Mouse (Mus musculus) adrenal gland, adult (tissue): ENCODE results near the gene Tmem198b.
"Not testable (repeated sequence)": the region's sequence is repeated elsewhere in the genome, so short reads cannot be mapped to it uniquely, and the experiment has no call there.

Source experiments
- DNase-seq, 2 experiments: peaks; one replicate each; pipeline ENCODE4 v3.0.0; 2022 to 2023; ENCODE audit warnings: low spot score in 1 of 2; ENCODE audit not compliant: inconsistent age in 2 of 2

Gene Tmem198b

DNA sequence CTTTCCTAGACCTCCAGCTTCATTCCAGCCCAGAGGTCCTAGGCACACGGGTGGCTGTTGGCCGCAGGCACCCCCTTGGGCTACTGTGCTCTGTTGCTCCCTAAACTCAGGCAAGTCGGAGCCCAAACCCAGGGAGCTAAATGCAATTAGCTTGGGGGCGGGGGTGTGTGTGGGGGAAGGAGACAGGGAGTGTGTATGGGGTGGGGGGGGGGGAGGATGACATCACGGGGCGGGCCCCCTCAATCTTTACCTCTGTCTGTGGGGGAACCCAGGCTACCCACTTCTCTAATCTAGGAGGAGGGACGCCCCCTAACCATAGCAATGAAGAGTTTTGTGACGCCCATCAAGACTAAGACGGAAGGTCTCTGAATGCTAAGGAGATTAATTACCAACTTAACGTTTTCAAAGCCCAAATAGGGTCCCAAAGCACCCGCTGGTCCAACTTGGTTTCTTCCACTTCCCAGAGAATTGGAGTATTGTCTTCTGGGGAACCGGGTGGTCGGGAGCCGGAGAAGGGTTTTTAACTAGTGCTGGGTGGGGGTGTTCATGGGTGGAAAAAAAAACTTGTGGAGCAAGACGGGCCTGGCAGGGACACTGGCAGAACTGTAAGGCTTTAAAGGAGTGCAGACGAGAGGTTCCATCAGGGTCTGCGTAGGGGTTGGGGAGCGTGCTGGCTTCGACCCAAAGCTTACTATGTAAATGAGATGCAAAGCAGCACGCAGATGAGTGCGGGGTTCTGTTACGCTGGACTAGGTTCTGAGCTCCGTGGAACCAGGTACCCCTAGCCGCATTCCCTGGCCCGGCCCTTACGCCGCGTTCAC, at the start of gene Tmem198b:
Gene Tmem198b, minus strand, starts transcription at position 100 of the 821 bp plus-strand sequence.
- peak; percentile 74 to 93 for DNase-seq

DNA sequence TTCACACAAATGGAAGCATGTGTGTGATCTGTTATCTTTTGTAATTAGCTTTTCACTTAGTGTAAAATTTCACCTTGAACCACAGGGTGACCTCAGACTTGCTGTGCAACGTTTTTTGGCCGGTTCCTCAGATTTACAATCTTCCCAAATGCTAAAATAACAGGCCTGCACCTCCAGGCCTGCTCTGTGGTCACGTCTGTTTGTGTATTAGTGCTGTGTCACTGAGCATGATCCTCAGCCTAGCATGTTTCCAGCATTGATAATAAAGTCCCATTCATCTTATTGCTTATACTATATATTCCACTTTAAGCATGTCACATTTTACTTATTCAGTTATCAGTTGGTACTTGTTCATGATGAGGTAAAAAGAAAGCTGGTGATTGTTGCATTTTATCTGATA, 46.2 kb upstream of the Tmem198b start:
- DNase-seq, result no peak

DNA sequence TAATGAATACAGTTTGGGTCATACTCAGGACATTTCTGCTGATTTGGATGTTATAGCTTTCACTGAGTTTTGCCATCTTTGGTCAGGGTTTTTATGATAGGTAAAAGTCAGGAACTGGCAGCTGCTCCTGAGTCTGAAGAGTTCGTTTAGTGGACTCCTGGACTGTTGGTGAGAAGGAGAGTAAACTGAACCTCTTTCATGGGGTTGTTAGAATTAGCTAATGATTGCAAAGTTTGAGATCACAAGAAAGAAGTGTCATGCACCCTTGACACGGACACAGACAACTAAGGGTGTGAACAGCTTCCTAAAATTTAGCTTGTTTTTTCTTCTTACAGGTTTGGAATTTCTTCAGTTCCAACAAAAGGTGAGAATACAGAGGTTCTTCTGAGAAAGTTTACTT, 44.3 kb upstream of the Tmem198b start:
- no peak for DNase-seq

DNA sequence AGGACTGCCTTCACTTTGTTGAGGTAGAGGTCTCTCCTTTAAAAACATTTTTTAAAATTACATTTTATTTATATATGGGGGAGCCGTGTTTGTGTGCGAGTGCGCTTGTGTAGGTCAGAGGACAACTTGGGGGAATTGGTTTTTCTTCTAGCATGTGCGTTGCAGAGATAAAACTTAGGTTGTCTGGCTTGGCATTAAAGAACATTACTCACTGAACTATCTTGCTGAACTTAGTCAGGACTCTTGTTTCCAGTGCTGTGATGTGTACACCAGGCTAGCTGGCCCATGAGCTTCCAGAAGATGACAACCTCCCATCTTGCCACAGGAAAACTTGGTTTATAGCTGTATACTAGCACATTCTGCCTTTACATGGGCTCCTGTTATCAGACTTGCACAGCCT, 42.5 kb upstream of the Tmem198b start:
- no peak for DNase-seq

DNA sequence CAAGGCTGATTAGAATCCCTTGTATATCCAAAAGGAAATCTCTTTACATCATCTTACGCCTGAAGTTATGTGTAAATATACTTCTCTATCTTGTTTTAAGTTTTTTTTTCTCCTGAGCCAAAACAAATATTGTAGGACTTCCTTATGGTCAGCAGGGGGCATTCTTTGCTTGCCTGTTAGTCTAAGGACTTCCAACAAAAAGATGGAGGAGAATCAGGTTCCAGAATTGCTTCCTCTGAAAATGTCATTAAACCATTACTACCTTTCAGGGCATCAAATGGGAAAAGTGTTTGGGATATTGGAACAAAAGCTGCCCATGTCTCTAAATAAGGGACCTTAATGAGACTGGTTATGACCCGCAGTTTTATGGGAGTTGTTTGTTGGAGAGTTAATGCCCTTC, 41.3 kb upstream of the Tmem198b start:
- DNase-seq, result peak in 1 of 2 experiments; percentile 53

DNA sequence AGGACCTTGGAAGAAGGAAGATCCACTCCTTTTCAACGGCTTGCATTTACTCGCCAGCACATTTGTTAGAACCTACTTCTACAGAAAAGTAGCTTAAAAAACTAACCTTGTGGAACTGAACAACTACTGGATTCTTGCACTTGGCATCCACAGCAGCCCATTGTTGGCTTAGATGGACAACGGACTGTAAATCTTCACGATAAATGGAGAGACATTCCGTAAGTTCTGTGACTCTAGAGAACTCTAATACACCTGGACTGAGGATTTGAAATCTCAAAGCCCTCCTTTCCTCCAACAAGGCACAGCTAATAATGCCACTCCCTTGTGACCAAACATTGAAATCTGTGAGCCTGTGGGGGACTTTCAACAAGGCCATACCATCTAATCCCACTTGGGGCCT, 39.1 kb upstream of the Tmem198b start:
- DNase-seq, result no peak

DNA sequence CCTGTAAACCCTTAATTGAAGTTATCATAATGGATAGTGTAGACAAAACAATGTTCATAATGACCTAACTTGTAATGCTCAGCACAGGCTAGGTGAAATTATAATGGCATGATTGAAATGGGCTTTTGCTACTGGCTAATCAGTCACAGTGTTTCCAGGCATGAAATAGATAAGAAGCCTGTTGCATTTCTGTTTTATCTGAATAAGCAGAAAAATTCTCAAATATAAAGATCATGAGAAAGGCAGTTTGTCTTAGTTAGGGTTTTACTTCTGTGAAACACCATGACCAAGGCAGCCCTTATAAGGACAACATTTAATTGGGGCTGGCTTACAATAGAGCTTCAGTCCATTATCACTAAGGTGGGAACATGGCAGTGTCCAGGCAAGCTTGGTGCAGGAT, 36.4 kb upstream of the Tmem198b start:
- no peak for DNase-seq

DNA sequence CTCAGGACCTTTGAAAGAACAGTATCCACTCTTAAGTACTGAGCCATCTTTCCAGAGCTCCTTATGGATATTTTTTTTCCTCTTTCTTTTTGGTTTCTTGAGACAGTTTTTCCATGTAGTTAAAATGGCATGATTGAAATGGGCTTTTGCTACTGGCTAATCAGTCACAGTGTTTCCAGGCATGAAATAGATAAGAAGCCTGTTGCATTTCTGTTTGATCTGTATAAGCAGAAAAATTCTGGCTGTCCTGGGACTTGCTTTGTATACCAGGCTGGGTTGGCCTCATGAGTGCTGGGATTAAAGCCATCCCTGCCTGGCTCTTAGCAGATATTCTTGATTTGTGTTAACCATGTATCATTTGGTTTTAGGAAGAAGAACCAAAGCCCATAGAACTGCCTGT, 35.3 kb upstream of the Tmem198b start:
- DNase-seq, result no peak

DNA sequence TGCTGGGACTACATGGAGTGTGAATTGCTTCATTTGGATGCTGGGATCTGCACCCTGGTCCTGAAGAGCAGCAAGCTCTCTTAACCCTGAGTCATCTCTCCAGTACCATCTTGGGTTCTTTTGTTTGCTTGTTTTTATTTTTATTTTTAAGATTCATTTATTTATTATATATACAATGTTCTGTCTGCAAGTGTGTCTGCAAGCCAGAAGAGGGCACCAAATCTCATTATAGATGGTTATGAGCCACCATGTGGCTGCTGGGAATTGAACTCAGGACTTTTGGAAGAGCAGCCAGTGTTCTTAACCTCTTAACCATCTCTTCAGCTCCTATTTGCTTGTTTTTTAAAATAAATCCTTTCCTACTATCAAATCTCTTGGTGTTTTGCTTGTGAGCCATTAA, 33.2 kb upstream of the Tmem198b start:
- DNase-seq, result no peak

DNA sequence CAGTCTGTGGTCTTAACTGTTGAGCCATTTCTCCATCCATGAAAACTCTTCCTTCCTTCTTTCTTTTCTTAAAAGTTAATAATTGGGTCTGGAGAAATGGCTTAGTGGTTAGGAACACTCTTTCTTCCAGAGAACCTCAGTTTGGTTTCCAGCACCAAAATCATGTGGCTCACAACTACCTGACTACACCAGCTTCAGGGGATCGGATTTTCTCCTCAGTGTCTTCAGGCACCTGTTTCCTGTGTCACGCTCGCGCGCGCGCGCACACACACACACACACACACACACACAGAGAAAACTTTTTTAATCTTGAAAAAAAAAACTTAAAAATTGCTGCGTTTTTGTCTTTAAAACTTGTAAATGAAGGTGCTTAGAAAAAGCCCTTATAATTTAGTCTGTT, 19.7 kb upstream of the Tmem198b start:
- DNase-seq, result no peak

DNA sequence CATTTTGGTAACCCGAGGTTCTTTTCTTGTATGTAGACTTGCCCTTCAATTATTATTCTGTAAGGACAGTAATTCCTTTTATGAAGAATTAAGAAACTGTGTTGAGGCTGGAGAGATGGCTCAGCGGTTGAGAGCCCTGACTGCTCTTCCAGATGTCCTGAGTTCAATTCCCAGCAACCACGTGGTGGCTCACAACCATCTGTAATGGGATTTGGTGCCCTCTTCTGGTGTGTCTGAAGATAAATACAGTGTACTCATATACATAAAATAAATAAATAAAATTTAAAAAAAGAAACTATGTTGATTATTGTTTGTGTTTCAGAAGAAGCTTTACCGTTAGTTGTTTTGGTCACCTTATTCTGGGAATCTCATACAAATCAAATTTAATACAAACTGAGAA, 18.9 kb upstream of the Tmem198b start:
- DNase-seq, result not testable (repeated sequence)

DNA sequence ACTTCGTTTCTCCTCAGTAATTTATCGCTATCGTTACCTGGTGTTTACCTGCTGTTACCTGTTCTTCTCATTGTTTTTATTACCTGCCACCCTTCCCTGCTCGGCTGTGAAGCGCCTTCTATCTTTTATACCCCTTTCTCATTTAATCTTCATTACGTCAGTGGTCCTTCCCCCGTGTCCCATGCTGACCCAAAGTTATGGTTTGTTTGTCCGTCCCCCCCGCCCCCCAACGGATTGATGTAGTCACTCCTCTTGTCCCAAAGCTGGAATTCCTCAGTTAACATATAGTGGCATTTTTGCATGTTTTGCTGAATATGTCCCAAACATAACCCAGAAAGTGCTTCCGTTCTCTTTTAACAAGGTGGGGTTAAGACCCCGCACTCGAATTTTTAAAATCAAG, 18.0 kb upstream of the Tmem198b start:
- DNase-seq, result no peak

DNA sequence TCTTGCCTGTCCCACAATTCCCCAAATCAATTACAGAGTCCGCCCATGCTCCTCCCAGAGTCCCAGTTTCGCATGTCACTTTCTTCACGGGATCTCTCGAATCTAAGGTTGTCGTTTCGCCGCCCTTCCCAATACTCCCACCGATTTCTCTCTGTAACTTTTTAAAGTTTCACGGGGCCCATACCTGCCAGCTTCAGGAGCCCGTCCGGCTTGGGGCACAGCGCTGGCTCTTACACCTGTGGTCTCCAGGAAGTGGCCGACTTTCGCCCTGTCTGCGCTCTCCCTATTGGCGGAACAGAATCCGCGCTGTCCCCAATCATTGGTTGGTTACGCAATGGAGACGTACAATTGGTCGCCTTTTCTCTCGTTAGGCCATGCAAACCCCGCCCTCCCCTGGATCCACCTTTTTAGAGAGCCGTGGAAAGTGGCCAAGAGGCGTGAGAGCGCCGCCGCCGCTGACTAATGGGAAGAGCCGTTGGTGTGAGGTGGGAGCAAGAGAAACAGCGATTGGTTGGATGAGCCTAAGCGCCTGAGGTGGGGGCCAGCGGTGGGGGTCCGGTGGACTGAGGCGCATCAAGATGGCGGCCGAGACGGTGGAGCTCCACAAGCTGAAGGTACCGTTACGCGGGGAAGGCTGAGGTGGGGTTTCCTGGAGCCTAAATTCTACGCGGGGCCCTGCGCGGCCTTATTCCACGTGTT, 17.3 kb upstream of the Tmem198b start, which contains the start of gene Ormdl2:
Gene Ormdl2, minus strand, starts transcription at position 288 of the 699 bp plus-strand sequence.
- peak; percentile 99 to 100 for DNase-seq

DNA sequence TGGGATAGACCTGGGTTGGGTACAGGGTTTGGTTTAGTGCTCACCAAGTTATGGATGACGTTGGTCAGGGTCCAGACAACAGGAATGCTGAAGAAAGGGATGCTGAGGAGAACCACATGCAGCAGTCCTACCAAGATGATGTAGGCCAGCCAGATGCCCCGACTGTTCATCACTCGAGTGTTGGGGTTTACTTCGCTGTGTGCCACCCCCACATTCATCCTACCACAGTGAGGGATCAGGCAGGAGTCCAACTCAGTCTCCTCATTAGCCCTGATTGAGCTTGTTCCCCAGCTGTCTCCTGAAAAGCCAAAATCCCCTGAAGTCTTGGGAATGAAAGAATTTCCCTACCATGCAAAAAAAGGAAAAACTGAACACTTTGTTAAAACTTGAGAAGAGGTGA, 16.0 kb upstream of the Tmem198b start:
- no peak for DNase-seq

DNA sequence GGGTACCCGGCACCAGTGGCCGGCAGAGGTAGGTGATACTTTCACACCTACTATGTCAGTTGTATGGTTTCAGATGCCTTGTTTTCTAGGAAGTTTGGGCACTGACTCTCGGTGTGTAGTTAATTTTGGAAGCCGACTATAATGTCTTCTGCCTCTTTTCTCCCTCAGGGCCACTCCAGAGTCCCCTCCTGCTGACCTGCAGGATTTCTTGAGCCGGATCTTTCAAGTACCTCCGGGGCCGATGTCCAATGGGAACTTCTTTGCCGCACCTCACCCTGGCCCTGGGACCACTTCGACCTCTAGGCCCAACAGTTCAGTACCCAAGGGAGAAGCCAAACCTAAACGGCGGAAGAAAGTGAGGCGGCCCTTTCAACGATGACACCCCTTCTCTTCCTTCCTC, 12.9 kb upstream of the Tmem198b start, which contains the start of gene Sarnp:
Gene Sarnp, plus strand, starts transcription at position 301 of the 400 bp plus-strand sequence.
- no peak for DNase-seq

DNA sequence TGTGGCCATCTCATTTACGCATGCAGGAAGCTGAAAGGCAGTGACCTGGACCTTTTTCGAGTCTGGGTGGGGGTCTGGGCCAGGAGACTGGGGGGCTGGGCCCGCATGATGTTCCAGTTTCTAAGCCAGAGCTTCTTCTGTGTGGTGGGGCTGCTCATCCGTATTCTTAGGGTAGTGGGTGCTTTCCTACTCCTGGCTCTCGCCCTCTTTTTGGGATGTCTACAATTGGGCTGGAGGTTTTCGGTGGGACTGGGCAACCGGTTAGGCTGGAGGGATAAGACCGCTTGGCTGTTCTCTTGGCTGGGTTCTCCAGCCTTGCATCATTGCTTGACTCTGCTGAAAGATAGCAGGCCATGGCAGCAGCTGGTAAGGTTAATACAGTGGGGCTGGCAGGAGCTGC, 2.8 kb upstream of the Tmem198b start:
- peak in 1 of 2 experiments; percentile 41 for DNase-seq

DNA sequence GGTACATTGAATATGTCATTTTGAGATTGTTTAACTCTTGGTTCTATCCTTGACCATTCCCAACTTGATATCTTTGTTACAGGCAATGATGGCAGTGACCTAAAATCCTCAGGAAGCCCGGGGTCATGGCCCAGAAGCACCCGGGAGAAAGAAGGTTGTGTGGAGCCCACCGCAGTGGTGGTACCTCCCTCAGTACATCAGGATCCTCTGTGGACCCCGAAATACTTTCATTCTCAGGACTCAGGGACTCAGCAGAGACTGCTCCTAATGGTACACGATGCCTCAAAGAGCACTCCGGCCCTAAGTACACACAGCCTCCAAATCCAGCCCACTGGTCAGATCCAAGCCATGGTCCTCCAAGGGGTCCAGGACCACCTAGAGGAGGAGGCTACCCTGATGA, 1.9 kb upstream of the Tmem198b start:
- DNase-seq, result peak in 1 of 2 experiments; percentile 59

DNA sequence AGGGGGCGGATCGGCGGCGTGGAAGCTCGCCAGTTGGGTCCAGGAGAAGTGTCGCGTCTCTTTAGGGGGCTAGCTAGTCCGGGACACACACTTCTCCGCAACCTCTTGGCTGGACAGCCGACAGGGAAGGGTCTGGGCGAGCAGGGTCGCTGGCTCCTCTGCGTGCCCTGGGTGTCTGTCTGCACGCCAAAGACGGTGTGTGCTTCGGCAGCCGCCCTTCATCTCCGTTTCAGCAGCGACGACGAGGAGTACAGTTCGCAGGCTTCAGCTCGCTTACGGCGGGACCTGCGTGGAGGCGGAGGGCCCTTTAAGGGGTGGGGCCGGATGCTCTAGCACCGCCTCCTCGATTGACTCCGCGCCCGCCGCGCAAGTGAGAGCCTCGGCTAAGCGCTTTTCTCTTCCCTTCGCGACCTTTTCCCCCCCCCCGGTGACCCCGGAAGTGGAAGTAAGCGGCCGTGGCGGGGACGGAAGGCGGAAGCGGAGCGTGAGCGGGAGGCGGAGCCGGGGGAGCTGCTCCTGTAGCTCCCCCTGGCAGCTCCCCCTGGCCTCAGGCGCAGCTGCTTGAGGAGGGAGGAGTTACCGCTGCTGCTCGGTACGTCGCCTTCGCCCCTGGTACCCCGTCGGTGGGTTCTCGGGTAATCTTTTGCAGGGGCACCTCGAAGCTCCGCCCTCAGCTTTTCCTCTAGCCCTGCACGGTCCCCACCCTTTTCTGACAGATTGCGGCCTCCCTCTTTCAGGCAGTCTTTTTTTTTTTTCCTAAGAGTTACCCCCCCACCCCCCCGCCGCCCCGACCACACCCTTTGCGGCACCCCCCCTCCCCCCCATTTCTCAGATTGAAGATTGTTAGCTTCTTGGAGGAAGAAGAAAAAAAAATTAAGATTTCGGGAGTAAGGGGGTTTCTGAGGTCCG, 1.2 kb upstream of the Tmem198b start:
- DNase-seq, result peak; percentile 97 to 98

DNA sequence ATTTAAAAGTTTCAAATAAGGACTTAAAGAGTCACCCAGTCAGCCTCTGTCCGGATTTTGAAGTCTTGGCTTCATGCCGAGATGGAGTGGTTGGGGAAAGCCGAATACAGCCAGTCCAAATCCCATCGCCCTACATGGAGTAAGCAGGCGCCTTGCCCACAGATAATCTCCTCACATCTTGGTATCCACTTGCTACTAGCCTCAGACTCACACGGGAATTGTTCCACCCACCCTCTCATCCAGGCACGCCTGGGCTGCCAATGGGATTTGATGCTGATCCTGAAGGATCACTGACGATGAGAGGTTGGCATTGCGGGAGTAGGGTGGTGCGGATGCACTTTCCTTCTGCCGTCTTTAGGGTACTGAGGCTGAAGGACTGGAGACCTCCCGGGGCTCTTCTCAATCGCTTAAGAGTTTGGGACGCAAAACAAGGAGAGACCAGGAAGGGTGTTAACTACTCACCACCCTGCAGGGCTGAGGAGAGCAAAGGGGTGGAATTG, 349 bp downstream of the Tmem198b start, which contains the start of gene Dnajc14:
Gene Dnajc14, plus strand, starts transcription at position 292 of the 500 bp plus-strand sequence.
- peak; percentile 68 to 87 for DNase-seq

DNA sequence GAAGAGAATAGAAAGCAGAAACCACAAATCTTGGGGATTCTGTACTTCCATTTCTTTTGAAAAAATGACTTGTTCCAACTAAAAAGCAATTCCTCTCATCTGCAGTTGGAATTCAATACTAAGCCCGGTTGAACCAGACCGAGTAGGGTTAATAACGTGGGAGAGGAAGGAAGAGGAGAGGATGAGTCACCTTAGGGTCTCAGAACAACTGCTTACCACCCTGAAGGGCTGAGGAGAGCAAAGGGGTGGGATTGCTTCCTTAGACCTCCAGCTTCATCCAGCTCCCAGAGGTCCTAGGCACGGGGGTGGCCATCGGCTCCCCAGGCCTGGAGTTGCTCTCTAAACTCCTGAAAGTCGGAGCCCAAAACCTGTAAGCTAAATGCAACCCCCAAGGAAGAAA, 809 bp downstream of the Tmem198b start:
- no peak for DNase-seq

DNA sequence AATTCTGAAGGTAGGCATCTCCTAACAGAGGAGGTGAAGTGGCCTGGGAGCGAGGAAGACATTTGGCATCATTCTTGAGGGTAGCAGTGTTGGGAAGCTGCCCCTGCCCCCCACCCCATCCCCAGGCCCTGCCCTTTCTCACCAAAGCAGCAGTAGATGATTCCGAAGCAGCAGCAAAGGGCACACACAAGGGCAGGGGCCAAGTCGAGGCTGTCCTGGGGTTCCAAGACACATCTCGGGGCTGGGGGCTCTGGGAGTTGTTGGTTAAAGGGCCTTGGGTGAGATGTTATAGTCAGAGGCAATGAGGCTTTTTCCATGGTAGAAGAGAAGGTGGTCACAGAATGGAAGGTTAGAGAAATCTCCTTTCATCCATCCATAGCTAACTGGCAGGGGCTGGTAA, 1.2 kb downstream of the Tmem198b start:
- DNase-seq, result peak in 1 of 2 experiments; percentile 41
